Mouse (Mus musculus): ENCODE results near the gene Olfr141. TPM values are rescaled to one million over a fixed set of nuclear protein-coding genes. Genes with fewer than 3 reads are reported as not detected.

Olfr141 gene
- polyA plus RNA-seq (2015; fragmentation: Nextera tagmentation; extraction: Ambion mirVana) = not detected in 2 replicates

DNA sequence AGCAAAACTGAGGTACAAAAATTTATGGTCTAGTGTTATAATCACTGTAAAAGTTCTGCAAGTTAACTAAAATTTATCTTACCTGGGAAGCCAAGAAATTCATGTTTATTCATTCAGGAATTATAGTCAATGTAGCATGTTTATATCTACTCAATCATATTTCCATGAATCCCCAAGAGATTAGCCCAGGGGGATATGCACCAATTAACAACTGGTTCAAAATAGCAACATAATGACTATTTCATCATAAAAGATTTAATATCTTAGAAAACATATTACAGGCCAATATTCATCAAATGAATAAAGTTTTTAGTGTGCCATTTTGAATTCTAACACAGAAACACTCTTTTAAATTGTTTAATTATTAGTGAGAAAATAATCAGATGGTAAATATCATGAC lies at the start of gene Olfr141:
TSS of gene Olfr141 (minus strand) at position 101 of the 400 bp plus-strand sequence.
- Histone ChIP-seq H3K9ac (ENCODE audit: low read depth, low read length) (no peak within 1 kb of the TSS), H3K36me3 (ENCODE audit: control insufficient read depth, insufficient read depth, low read length) (no peaks in the 10 kb centered on the region), H3K4me3 (ENCODE audit: low read length) (no peak within 1 kb of the TSS), H3K4me2 (ENCODE audit: low read depth, low read length) (no peak within 1 kb of the TSS), H3K9me3 (ENCODE audit: control insufficient read depth, low read length) (no peaks in the 10 kb centered on the region), H3K27me3 (replicated peaks; ENCODE audit: control insufficient read depth, insufficient read depth, low read length) (no peaks in the 10 kb centered on the region), H3K27ac (ENCODE audit: low read length) (no peak within 1 kb of the TSS), H3K4me1 (ENCODE audit: control insufficient read depth, insufficient read depth, low read length) (no peaks in the 10 kb centered on the region)
- no peak for ATAC-seq

DNA sequence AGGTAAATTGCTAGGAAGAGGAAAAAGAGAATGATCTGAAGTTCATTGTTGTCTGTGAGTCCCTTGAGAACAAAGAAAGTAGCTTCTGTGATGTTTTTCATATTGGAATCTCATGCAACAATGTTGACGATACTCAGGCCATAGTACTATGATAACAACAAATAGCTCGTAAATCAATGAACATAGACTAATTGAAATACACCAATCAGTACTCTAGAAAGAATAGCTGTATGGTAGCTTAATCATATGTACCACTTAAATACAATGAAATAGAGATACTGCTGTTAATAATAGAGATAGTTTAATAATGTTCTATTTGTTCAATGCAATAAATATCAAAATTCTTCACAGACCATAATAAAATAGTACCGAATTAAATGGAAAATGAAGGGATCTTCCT lies 41.8 kb upstream of the Olfr141 start, which contains the start of gene Olfr1095:
TSS of gene Olfr1095 (minus strand) at position 101 of the 400 bp plus-strand sequence.
- no peaks in the 10 kb centered on the region for H3K27me3 ChIP-seq (replicated peaks; ENCODE audit: control insufficient read depth, insufficient read depth, low read length)
- 89% methylated on average over 3 of the region's 3 CpGs for WGBS
- no peak for ATAC-seq
- no peaks in the 10 kb centered on the region for H3K36me3 ChIP-seq (ENCODE audit: control insufficient read depth, insufficient read depth, low read length)
- H3K9ac ChIP-seq (ENCODE audit: low read depth, low read length) = no peak within 1 kb of the TSS
- no peaks in the 10 kb centered on the region for H3K4me1 ChIP-seq (ENCODE audit: control insufficient read depth, insufficient read depth, low read length)
- no peak within 1 kb of the TSS for H3K4me3 ChIP-seq (ENCODE audit: low read length)
- H3K4me2 ChIP-seq (ENCODE audit: low read depth, low read length) = no peak within 1 kb of the TSS
- H3K9me3 ChIP-seq (ENCODE audit: control insufficient read depth, low read length) = no peaks in the 10 kb centered on the region
- no peak within 1 kb of the TSS for H3K27ac ChIP-seq (ENCODE audit: low read length)

DNA sequence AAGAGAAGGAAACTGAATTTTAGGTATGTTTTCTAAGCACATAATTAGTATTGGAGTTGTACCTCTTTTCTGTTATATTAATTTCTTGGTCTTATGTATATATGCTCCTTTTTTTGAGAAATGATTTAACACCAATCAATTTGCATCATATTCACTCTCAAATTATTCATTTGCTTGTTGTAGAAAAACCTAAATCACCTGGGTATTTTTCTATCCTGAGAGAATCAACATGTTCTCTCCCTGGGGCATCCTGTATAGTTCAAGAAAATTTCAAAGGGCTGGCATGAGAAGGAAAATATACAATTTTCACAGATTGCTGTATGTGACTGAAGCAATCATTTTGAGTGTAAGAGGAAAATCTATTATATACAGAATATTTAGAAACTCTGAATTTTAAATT lies 14.5 kb upstream of the Olfr141 start, which contains the start of gene Olfr1094:
TSS of gene Olfr1094 (plus strand) at position 301 of the 400 bp plus-strand sequence.
- Histone ChIP-seq H3K9me3 (ENCODE audit: control insufficient read depth, low read length) (no peaks in the 10 kb centered on the region), H3K27me3 (replicated peaks; ENCODE audit: control insufficient read depth, insufficient read depth, low read length) (no peaks in the 10 kb centered on the region), H3K9ac (ENCODE audit: low read depth, low read length) (no peak within 1 kb of the TSS), H3K27ac (ENCODE audit: low read length) (no peak within 1 kb of the TSS), H3K4me2 (ENCODE audit: low read depth, low read length) (no peak within 1 kb of the TSS), H3K36me3 (ENCODE audit: control insufficient read depth, insufficient read depth, low read length) (no peaks in the 10 kb centered on the region), H3K4me1 (ENCODE audit: control insufficient read depth, insufficient read depth, low read length) (no peaks in the 10 kb centered on the region), H3K4me3 (ENCODE audit: low read length) (no peak within 1 kb of the TSS)
- no peak for ATAC-seq

DNA sequence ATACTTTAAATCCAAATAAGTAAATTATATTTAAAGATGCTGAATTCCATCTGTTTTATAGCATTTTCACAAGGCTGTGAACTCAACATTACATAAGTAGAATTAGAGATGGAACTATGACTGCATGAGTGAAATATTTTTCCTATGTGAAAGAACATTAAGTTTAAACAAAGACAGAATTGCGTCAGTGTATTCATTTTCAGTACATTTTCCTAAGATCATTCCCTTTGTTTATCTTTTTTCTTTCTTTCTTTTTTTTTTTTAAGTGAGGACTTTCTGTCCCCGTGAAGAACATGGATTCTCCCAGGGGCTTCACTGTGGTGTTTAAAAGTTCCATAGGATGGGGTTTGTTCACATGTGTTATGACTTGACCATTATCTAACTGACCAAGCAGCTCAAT lies 27.6 kb downstream of the Olfr141 start, which contains the start of gene Olfr1093:
TSS of gene Olfr1093 (plus strand) at position 301 of the 400 bp plus-strand sequence.
- Histone ChIP-seq H3K4me2 (ENCODE audit: low read depth, low read length) (no peak within 1 kb of the TSS), H3K4me3 (ENCODE audit: low read length) (no peak within 1 kb of the TSS), H3K9me3 (ENCODE audit: control insufficient read depth, low read length) (no peaks in the 10 kb centered on the region), H3K27me3 (replicated peaks; ENCODE audit: control insufficient read depth, insufficient read depth, low read length) (no peaks in the 10 kb centered on the region), H3K27ac (ENCODE audit: low read length) (no peak within 1 kb of the TSS), H3K4me1 (ENCODE audit: control insufficient read depth, insufficient read depth, low read length) (no peaks in the 10 kb centered on the region), H3K9ac (ENCODE audit: low read depth, low read length) (no peak within 1 kb of the TSS), H3K36me3 (ENCODE audit: control insufficient read depth, insufficient read depth, low read length) (no peaks in the 10 kb centered on the region)
- WGBS = 77% methylated on average over 2 of the region's 2 CpGs
- ATAC-seq = no peak

DNA sequence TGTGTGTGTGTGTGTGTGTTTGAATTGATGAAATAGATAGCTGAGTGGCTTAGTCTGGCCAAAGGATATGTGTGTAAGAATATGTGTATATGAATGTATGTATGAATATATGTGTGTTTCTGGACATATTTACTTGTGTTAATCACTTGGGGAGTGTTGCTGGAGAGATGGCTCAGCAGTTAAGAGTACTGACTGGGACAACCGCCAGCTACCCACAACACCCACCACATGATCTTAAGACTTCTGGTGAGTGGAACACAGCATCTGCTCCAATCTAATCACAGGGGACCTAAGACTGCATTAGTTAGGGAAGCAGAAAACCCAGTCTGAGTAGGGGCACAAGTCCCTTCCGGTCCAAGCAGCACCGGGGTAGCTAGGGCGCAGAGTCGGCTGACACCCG lies 48.8 kb downstream of the Olfr141 start:
- no peaks in the 10 kb centered on the region for H3K27me3 ChIP-seq (replicated peaks; ENCODE audit: control insufficient read depth, insufficient read depth, low read length)
- H3K36me3 ChIP-seq (ENCODE audit: control insufficient read depth, insufficient read depth, low read length) = no peaks in the 10 kb centered on the region
- no peaks in the 10 kb centered on the region for H3K4me1 ChIP-seq (ENCODE audit: control insufficient read depth, insufficient read depth, low read length)
- H3K9ac ChIP-seq (ENCODE audit: low read depth, low read length) = no peak overlapping the region
- H3K4me2 ChIP-seq (ENCODE audit: low read depth, low read length) = no peak overlapping the region
- no peak overlapping the region for H3K4me3 ChIP-seq (ENCODE audit: low read length)
- no peak for ATAC-seq
- no peaks in the 10 kb centered on the region for H3K9me3 ChIP-seq (ENCODE audit: control insufficient read depth, low read length)
- WGBS = 90% methylated on average over 6 of the region's 6 CpGs
- no peak overlapping the region for H3K27ac ChIP-seq (ENCODE audit: low read length)

DNA sequence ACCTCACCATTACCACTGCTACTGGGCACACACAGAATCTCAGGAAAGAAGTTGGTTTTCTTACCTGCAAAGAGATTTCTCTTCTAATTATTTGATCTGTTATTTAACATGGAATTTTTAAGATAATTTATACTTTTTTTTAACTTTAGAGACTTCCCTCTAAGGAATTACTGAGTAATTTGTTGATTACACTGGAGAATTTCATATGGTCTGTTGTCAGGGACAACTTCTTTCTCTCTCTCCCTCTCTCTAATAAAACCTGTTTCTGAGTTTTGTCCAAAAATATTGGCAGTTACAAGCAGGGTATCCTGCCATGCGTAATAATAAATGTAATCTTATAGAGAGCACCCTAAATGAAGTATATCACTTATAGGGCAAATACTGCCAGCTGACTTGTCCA lies 50.9 kb downstream of the Olfr141 start, which contains the start of gene Olfr1090:
TSS of gene Olfr1090 (minus strand) at position 101 of the 400 bp plus-strand sequence.
- no peak within 1 kb of the TSS for H3K9ac ChIP-seq (ENCODE audit: low read depth, low read length)
- 93% methylated on average over 1 of the region's 1 CpGs for WGBS
- H3K4me3 ChIP-seq (ENCODE audit: low read length) = no peak within 1 kb of the TSS

More for the DNA sequence above, 50.9 kb downstream of the Olfr141 start, which contains the start of gene Olfr1090:
- H3K4me2 ChIP-seq (ENCODE audit: low read depth, low read length) = no peak within 1 kb of the TSS
- H3K4me1 ChIP-seq (ENCODE audit: control insufficient read depth, insufficient read depth, low read length) = no peaks in the 10 kb centered on the region
- H3K27ac ChIP-seq (ENCODE audit: low read length) = no peak within 1 kb of the TSS
- ATAC-seq = no peak
- H3K27me3 ChIP-seq (replicated peaks; ENCODE audit: control insufficient read depth, insufficient read depth, low read length) = no peaks in the 10 kb centered on the region
- H3K36me3 ChIP-seq (ENCODE audit: control insufficient read depth, insufficient read depth, low read length) = no peaks in the 10 kb centered on the region
- H3K9me3 ChIP-seq (ENCODE audit: control insufficient read depth, low read length) = no peaks in the 10 kb centered on the region

Other genes starting within 250 kb of the Olfr141 start
- not detected in 2 replicates for gene Olfr1082, start 211.1 kb downstream of the Olfr141 start, polyA plus RNA-seq (2015; fragmentation: Nextera tagmentation; extraction: Ambion mirVana)
- not detected in 2 replicates for gene Olfr1084, start 170.3 kb downstream of the Olfr141 start, polyA plus RNA-seq (2015; fragmentation: Nextera tagmentation; extraction: Ambion mirVana)
- not detected in 2 replicates for gene Olfr1085, start 148.0 kb downstream of the Olfr141 start, polyA plus RNA-seq (2015; fragmentation: Nextera tagmentation; extraction: Ambion mirVana)
- not detected in 2 replicates for gene Olfr1086, start 129.9 kb downstream of the Olfr141 start, polyA plus RNA-seq (2015; fragmentation: Nextera tagmentation; extraction: Ambion mirVana)
- not detected in 2 replicates for gene Olfr1087, start 111.6 kb downstream of the Olfr141 start, polyA plus RNA-seq (2015; fragmentation: Nextera tagmentation; extraction: Ambion mirVana)
- not detected in 2 replicates for gene Olfr1089, start 76.3 kb downstream of the Olfr141 start, polyA plus RNA-seq (2015; fragmentation: Nextera tagmentation; extraction: Ambion mirVana)
- gene Olfr1090, start 51.0 kb downstream of the Olfr141 start, polyA plus RNA-seq (2015; fragmentation: Nextera tagmentation; extraction: Ambion mirVana) = not detected in 2 replicates
- gene Olfr1093, start 27.5 kb downstream of the Olfr141 start, polyA plus RNA-seq (2015; fragmentation: Nextera tagmentation; extraction: Ambion mirVana) = not detected in 2 replicates
- gene Olfr1094, start 14.6 kb upstream of the Olfr141 start, polyA plus RNA-seq (2015; fragmentation: Nextera tagmentation; extraction: Ambion mirVana) = not detected in 2 replicates
- not detected in 2 replicates for gene Olfr1095, start 41.7 kb upstream of the Olfr141 start, polyA plus RNA-seq (2015; fragmentation: Nextera tagmentation; extraction: Ambion mirVana)
- not detected in 2 replicates for gene Gm13723, start 64.8 kb upstream of the Olfr141 start, polyA plus RNA-seq (2015; fragmentation: Nextera tagmentation; extraction: Ambion mirVana)
- not detected in 2 replicates for gene Olfr1097, start 82.2 kb upstream of the Olfr141 start, polyA plus RNA-seq (2015; fragmentation: Nextera tagmentation; extraction: Ambion mirVana)
- not detected in 2 replicates for gene Olfr1098, start 114.5 kb upstream of the Olfr141 start, polyA plus RNA-seq (2015; fragmentation: Nextera tagmentation; extraction: Ambion mirVana)
- not detected in 2 replicates for gene Olfr1099, start 150.7 kb upstream of the Olfr141 start, polyA plus RNA-seq (2015; fragmentation: Nextera tagmentation; extraction: Ambion mirVana)
- not detected in 2 replicates for gene Olfr1100, start 169.9 kb upstream of the Olfr141 start, polyA plus RNA-seq (2015; fragmentation: Nextera tagmentation; extraction: Ambion mirVana)
- not detected in 2 replicates for gene Olfr1101, start 181.2 kb upstream of the Olfr141 start, polyA plus RNA-seq (2015; fragmentation: Nextera tagmentation; extraction: Ambion mirVana)
- gene Olfr1102, start 188.4 kb upstream of the Olfr141 start, polyA plus RNA-seq (2015; fragmentation: Nextera tagmentation; extraction: Ambion mirVana) = not detected in 2 replicates
- not detected in 2 replicates for gene Olfr1104, start 217.1 kb upstream of the Olfr141 start, polyA plus RNA-seq (2015; fragmentation: Nextera tagmentation; extraction: Ambion mirVana)
- gene Olfr1105, start 226.5 kb upstream of the Olfr141 start, polyA plus RNA-seq (2015; fragmentation: Nextera tagmentation; extraction: Ambion mirVana) = not detected in 2 replicates
- not detected in 2 replicates for gene Olfr1106, start 242.3 kb upstream of the Olfr141 start, polyA plus RNA-seq (2015; fragmentation: Nextera tagmentation; extraction: Ambion mirVana)

Measured in intestine, embryonic 16.5 days (tissue).